Mouse (Mus musculus) C2C12 (cell line): ENCODE measurements around the gene Mecom. TPM values are rescaled to one million over a fixed set of nuclear protein-coding genes. Genes with fewer than 3 reads are reported as not detected.

Source experiments
- H3K27me3 ChIP-seq: one replicate; pipeline ENCODE4 v1.6.1; 2011; ENCODE audit not compliant: control insufficient read depth, insufficient read depth, insufficient read length
- H3K36me3 ChIP-seq: one replicate; pipeline ENCODE4 v1.6.1; 2011; ENCODE audit not compliant: control insufficient read depth, insufficient read depth
- H3K4me3 ChIP-seq: one replicate; pipeline ENCODE4 v1.5.1; 2011; ENCODE audit warnings: mild to moderate bottlenecking, control low read depth; ENCODE audit not compliant: poor library complexity, insufficient read depth, severe bottlenecking
- H3K79me2 ChIP-seq: one replicate; pipeline ENCODE4 v1.6.1; 2011; ENCODE audit not compliant: control insufficient read depth, insufficient read depth
- H3K79me3 ChIP-seq: one replicate; pipeline ENCODE4 v1.6.1; 2011; ENCODE audit warnings: low read depth, control low read depth
- H3ac ChIP-seq: one replicate; pipeline ENCODE3; 2011; ENCODE audit warnings: low read depth; ENCODE audit not compliant: control insufficient read depth, insufficient read length
- CEBPB ChIP-seq: IDR thresholded peaks from one replicate; pipeline ENCODE4 v1.6.1; 2011; ENCODE audit warnings: low read depth, mild to moderate bottlenecking, control low read depth, moderate library complexity
- CTCF ChIP-seq: IDR thresholded peaks from one replicate; pipeline ENCODE4 v1.5.1; 2011; ENCODE audit not compliant: control insufficient read depth, insufficient read depth, insufficient read length
- FOSL1 ChIP-seq: IDR thresholded peaks from one replicate; pipeline ENCODE4 v1.8.0; 2011; ENCODE audit warnings: mild to moderate bottlenecking, low read length; ENCODE audit not compliant: poor library complexity, insufficient read depth, severe bottlenecking
- MAX ChIP-seq: IDR thresholded peaks from one replicate; pipeline ENCODE4 v1.6.1; 2011; ENCODE audit warnings: mild to moderate bottlenecking, control low read depth
- MYOD1 ChIP-seq: IDR thresholded peaks from one replicate; pipeline ENCODE4 v1.6.1; 2011; ENCODE audit warnings: low read depth; ENCODE audit not compliant: control insufficient read depth, insufficient read length
- MYOG ChIP-seq: IDR thresholded peaks from one replicate; pipeline ENCODE4 v1.6.1; 2011; ENCODE audit not compliant: control insufficient read depth, insufficient read length; ENCODE audit errors: extremely low read depth
- USF1 ChIP-seq: IDR thresholded peaks from one replicate; pipeline ENCODE4 v1.6.1; 2011; ENCODE audit warnings: low read depth, mild to moderate bottlenecking, control low read depth, moderate library complexity
- polyA plus RNA-seq: library from polyadenylated mRNA; unstranded; fragments of >200 nt; fragmentation: generic; extraction: Trizol; gene quantifications from one replicate; pipeline ENCODE4 v1.2.1, GENCODE M21; 2012; ENCODE audit warnings: missing spikeins

Gene Mecom
- polyA plus RNA-seq, 1 experiment: 1.3 TPM

- H3K79me2 ChIP-seq: no peaks in the 10 kb centered on the region
- H3K36me3 ChIP-seq: no peaks in the 10 kb centered on the region
- H3K27me3 ChIP-seq: no peaks in the 10 kb centered on the region
- TF ChIP-seq MYOG: no peak
- no peak for TF ChIP-seq USF1
- no peak for TF ChIP-seq FOSL1
- no peak for TF ChIP-seq CTCF
- no peak for TF ChIP-seq MYOD1
- TF ChIP-seq CEBPB: no peak
- no peak for TF ChIP-seq MAX
- H3K79me3 ChIP-seq: no peaks in the 10 kb centered on the region
- H3ac ChIP-seq: no peak overlapping the region
- H3K4me3 ChIP-seq: no peak overlapping the region
Measured at GRCm38 (mm10) chr3:30018202-30018601, 529.6 kb downstream of the Mecom start.

DNA sequence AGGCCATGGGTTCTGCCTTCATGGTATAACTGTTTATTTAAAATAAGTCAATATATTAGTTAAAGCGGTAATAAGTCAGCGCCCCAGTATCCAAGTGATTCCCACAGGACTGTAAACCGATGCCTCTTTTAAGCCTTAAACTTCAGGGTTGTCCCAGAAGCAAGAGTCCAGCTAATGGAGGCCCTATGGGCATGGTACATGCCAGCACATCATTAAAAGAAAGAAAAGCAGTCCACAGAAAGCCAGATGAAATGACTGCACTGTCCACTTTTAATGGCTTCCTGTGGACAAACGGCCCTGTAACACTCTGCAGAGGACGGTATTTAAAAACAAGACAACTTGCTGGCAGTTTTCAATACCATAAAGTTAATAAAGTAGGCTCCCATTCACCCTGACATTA lies 531.0 kb downstream of the Mecom start:
- Histone ChIP-seq H3K4me3 (no peak overlapping the region), H3ac (no peak overlapping the region), H3K27me3 (no peaks in the 10 kb centered on the region), H3K79me2 (no peaks in the 10 kb centered on the region), H3K79me3 (no peaks in the 10 kb centered on the region), H3K36me3 (no peaks in the 10 kb centered on the region)
- TF ChIP-seq MYOD1 (no peak), MYOG (no peak), FOSL1 (no peak)

DNA sequence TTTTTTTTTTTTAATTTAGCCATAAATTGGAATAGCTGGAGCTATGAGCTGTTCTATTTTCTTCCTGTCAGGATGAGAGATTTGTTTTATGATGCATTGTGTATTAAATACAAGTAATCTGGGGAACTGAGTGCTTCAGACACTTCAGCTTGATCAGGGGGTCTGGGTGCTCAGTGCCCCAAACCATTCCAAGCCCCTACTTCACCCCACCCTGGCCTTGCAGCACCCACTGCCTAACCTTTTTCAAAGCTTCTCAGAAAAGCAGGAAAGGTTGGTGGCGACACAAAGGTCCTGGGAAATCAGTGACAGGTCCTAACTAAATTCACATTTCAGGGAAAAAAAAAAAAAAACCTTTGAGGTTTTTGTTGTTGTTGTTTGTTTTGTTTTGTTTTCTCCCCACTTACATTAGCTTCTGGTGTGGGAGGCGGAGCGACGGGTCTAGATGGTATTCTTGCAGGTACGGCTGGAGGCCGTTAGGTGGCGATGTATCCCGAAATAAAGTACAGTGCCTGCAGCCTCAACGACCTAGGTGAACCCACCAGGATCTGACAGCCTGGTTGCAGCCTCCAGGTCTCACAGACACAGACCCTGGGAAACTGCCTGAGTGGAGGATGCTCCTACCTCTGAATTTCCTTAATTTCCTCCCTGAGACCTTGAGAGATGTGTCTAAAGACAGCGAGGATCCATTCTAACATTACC lies 532.7 kb downstream of the Mecom start:
- Histone ChIP-seq H3K79me3 (no peaks in the 10 kb centered on the region), H3K4me3 (no peak overlapping the region), H3ac (no peak overlapping the region), H3K79me2 (no peaks in the 10 kb centered on the region), H3K27me3 (no peaks in the 10 kb centered on the region), H3K36me3 (no peaks in the 10 kb centered on the region)
- no peak for TF ChIP-seq USF1
- TF ChIP-seq CEBPB: no peak
- TF ChIP-seq MYOD1: no peak
- TF ChIP-seq CTCF: peak; percentile 36
- TF ChIP-seq MYOG: no peak
- no peak for TF ChIP-seq FOSL1

- H3ac ChIP-seq: no peak overlapping the region
- H3K36me3 ChIP-seq: no peaks in the 10 kb centered on the region
- TF ChIP-seq MAX: no peak
- H3K27me3 ChIP-seq: no peaks in the 10 kb centered on the region
- no peaks in the 10 kb centered on the region for H3K79me3 ChIP-seq
- H3K79me2 ChIP-seq: no peaks in the 10 kb centered on the region
- no peak overlapping the region for H3K4me3 ChIP-seq
Measured at GRCm38 (mm10) chr3:30014279-30014678, 533.5 kb downstream of the Mecom start.

GRCm38 (mm10) chr3:30013416-30013815 lies 534.4 kb downstream of the Mecom start:
- H3K79me3 ChIP-seq: no peaks in the 10 kb centered on the region
- H3K79me2 ChIP-seq: no peaks in the 10 kb centered on the region
- no peaks in the 10 kb centered on the region for H3K27me3 ChIP-seq
- H3K36me3 ChIP-seq: no peaks in the 10 kb centered on the region
- no peak overlapping the region for H3ac ChIP-seq
- TF ChIP-seq MAX (no peak), USF1 (no peak), MYOD1 (no peak), MYOG (no peak), CEBPB (no peak), FOSL1 (no peak), CTCF (no peak)
- H3K4me3 ChIP-seq: no peak overlapping the region

DNA sequence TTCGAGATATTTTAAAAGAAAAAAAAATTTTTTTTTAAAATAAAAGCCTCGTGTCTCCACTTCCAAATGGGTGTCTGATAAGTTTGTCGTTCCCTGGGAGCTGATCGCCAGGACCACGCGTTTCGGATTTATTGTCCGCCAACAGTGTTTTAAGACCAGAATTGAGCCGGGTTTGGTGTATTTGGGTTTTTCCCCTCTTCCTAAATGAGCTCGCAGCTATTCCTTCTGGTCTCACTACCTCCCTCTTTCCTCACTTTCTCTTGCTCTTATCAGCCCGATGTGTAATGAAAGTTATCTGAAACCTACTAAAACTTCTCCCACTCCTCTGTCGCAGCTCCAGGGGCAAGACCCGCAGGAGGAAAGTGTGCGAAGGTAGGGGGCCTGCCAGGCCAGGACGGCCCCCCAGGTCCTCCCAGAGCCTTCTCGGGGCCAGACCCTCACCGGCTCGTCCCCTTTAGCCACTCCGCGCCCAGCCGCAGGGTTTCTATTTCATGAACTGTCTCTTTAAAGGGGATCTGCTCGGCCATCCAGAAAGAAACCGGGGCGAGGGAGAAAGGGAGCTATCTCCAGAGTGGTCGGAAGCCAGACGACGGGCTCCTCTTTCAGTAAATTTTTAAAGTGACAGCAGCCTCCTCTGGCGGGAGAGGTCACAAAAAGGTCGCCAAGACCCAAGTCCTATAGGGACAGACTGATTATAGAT lies 535.0 kb downstream of the Mecom start:
- no peak for TF ChIP-seq MYOD1
- no peak for TF ChIP-seq CEBPB
- TF ChIP-seq USF1: no peak
- TF ChIP-seq MYOG: no peak
- no peak for TF ChIP-seq FOSL1
- no peak for TF ChIP-seq CTCF
- no peak for TF ChIP-seq MAX
- Histone ChIP-seq H3K27me3 (no peaks in the 10 kb centered on the region), H3K4me3 (peak overlapping the region; percentile 60), H3K36me3 (no peaks in the 10 kb centered on the region), H3K79me3 (no peaks in the 10 kb centered on the region), H3ac (peak overlapping the region; percentile 81), H3K79me2 (no peaks in the 10 kb centered on the region)
